Mouse (Mus musculus): ENCODE measurements at regions not wholly inside any gene's neighbourhood (a gene's known extent, or its start where the extent isn't known, plus 50 kb on each side); places are given as distances from the start of the nearest gene placed in this dataset.

GRCm38 (mm10) chr16:29837025-29837629, 227.1 kb upstream of the Hes1 start:
- DNase-seq (ENCODE audit: extremely low spot score), result peak; percentile 72

- peak; percentile 61 for DNase-seq (ENCODE audit: extremely low spot score)
Measured at GRCm38 (mm10) chr16:29837874-29838273, 226.3 kb upstream of the Hes1 start.

- peak; percentile 77 for DNase-seq (ENCODE audit: extremely low spot score)
Measured at GRCm38 (mm10) chr16:29838981-29839661, 225.1 kb upstream of the Hes1 start.

- no peak for DNase-seq (ENCODE audit: extremely low spot score)
Measured at GRCm38 (mm10) chr16:29839662-29840001, 224.6 kb upstream of the Hes1 start.

DNA sequence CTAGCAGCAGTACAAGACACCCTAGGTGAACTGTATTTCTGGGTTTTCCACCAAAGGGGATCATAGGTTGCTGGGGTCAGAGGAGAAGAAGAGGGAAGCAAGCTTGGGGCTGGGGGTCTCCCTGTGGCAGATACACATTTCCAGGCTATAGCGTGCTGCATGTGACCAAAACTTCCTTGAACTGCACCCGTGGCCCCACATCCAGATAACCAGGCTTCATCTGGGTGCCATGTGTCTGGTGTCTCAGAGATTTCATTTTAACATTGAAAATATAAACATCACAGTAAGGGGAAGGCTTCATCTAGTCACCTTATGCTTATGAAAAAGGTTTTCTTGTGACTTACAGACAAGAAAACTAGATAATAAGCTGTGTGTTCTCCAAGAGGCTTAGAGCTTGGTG, 223.8 kb upstream of the Hes1 start:
- no peak for DNase-seq (ENCODE audit: extremely low spot score)

- DNase-seq (ENCODE audit: extremely low spot score), result no peak
Measured at GRCm38 (mm10) chr16:29841132-29841531, 223.1 kb upstream of the Hes1 start.

DNA sequence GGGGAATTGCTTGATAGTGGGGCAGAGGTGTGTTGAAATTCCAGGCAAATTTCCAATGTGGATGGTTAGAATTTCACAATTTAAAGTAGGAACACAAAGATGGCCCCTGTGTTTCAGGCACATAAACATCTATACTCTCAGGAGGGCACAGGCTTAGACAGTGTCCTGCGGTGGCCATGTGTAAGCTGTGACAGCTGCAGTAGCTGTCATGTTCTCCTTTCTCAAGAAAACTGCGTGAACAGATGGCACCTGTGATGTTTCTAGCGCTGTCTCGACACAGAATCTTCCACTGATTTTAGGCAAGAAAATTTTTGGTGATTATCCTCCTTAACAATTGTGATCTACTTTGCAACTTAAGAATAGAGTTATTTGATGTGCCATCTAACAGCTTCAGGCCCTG, 222.1 kb upstream of the Hes1 start:
- no peak for DNase-seq (ENCODE audit: extremely low spot score)

DNA sequence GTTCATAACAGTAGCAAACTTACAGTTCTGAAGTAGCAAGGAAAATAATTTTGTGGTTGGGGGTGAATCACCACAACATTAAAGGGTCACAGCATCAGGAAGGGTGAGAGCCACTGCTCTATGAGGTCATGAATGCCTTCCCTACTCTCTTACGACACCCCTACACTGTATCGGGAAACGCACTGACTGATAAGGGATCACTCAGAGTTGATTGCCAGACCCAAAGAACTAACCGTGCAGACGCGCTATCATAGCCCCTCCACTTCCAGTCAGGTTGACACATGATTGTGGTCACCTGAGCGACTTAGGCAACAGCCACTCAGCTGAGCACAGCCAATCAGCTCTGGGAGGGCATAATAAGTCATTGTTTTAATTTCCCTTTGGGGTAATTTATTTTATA, 220.7 kb upstream of the Hes1 start:
- DNase-seq (ENCODE audit: extremely low spot score), result no peak

DNA sequence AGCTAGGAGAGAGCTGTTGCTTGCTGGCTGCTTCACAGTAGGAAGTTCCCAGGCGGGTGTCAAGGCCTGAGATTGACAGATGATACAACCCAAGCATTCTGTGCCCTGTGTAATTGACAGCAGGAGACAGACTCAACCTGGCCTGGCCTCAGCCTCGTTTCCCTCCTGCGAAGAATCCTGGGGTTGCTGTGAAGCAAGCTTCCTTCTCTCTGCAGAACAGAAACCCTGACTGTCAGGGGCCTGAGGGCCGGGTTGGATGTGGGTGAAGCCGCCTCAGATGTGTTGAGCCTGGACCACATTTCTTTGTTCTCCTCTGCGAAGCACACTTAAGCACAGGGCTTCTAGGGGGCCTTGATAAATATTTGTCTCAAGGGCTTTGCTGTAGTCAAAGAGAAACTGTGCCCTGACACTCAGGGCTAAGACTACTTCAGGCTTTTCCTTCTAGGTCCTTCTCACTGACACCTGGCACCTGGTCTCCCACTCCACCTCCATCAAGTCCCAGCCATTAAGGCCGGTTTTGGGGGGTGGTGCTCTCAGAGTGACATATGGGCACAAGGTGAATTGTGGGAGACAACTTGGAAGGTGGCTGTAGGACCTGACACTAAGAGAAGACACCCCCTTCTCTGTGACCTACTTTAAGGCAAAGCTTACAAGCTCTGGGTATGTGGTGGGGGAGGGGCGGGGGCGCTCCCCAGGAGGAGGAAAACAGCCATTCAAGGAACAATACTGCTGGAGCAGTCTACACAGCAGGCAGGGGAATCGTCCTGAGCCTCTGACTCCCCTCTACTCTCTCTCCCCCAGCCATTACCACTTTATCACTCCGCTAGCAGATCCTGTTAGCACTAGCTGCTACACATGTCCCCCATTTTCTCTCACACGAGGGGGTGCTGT, 219.2 kb upstream of the Hes1 start:
- no peak for DNase-seq (ENCODE audit: extremely low spot score)

DNA sequence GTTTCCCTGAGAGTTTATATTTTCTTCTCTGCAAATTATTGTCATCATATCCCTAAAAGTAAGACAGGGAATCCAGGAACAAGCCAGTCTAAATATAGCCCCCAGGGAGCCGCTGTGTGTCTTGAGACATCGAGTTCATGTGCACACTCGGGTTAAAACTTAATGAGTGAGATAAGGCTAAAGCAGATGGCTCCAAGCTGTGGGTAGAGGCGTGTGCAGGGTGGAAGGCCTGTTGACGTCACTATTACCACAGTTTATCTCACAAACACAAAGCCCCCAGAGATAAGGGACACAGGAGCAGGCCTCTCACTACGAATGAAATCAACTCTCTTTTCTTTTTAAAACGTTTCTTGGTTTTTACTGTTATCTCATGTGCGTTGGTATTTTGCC, 218.6 kb upstream of the Hes1 start:
- no peak for DNase-seq (ENCODE audit: extremely low spot score)

- DNase-seq (ENCODE audit: extremely low spot score), result no peak
Measured at GRCm38 (mm10) chr16:29847059-29847458, 217.1 kb upstream of the Hes1 start.

DNA sequence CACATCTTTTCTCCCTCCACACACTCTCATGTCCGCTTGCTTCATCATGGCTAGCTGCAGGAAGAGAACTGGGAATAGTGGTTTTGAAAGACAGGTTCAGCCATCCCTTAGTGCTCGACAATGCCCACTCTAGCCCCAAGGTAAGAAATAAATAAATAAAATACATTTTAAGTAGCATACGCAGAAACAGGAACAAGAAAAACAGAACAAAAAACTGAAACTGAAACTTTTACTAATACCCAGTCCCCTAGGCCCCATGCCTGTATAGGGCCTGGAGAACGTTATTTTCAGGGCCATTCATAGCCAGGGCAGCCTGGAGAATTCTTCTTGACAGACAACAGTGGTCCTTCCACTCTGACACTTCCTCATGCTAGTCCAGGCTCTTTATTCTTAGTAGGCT, 216.4 kb upstream of the Hes1 start:
- no peak for DNase-seq (ENCODE audit: extremely low spot score)

DNA sequence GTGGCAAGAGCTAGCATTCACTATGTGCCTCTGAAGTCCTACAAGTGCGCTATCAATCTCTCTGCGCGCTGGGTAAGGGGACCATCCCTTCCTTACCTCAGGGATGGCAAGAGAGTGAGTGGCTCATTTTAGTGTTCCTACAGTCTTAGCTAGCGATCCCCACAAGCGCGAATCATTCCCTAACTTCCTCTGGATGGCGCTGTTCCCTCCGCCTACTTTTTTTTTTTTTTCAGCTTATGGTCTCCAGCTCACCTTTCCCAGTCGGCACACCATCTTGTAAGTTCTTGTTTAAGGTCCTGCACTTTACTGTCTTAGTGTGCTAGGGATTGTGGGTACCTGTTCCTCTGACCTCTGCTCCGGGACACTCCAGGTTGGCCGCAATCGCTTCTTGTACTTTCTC, 215.7 kb upstream of the Hes1 start:
- no peak for DNase-seq (ENCODE audit: extremely low spot score)

DNA sequence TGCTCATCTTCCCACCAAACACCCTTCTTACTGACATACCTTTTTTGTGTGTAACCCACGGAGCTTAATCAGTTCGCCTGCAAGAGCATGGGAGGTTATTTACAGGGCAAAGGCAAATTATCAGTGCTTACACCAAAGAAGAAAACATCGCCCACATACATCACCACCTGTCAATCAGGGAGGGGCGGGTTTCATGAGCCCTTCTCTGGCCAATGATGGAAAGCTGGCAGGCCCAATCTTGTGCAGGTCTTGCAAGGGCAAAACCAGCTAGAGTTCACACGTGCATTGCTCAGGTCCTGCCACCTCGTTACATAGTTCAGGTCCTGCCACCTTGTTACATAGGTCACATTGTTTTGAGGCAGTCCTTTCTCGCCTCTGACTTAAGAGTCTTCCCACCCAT, 214.7 kb upstream of the Hes1 start:
- no peak for DNase-seq (ENCODE audit: extremely low spot score)

DNA sequence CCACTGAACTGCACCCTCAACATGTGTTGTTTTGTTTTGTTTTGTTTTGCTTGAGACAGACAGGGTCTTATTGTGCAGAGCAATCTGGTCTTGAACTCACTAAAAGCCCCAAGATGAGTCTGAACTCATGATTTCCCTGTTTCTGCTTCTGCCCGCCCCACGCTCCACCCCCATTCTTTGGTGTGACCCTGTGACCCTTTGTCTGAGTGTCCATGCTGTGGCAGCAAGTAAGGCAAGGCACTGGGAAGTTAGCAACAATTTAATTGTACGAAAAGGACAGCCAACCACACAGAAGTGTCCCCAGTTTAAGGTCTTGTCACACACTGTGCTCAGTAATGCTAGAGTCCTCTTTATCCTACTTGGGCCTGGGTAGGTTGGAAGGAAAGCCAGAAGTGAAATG, 213.6 kb upstream of the Hes1 start:
- DNase-seq (ENCODE audit: extremely low spot score), result peak; percentile 66

DNA sequence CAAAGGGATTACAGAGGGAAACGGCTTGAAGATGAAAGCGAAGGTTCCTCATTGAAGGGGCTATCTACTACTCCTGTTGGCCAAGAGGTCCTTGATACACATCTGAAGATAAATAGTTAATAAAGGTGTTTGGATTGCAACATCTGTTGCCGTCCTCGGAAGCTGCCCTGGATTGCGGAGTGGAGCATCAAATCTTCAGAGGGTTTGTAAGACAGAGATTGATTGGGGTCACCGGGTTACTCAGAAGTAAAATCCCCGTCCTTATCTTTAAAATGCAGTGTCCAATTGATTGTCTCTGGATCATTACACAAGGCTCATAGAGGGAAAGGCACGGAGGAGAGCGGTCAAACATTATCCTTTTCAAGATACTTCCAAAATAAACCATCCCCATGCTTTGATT, 212.4 kb upstream of the Hes1 start:
- peak; percentile 51 for DNase-seq (ENCODE audit: extremely low spot score)

GRCm38 (mm10) chr16:29854805-29855565, 209.2 kb upstream of the Hes1 start:
- no peak for DNase-seq (ENCODE audit: extremely low spot score)

GRCm38 (mm10) chr16:29856545-29856944, 207.6 kb upstream of the Hes1 start:
- no peak for DNase-seq (ENCODE audit: extremely low spot score)

DNA sequence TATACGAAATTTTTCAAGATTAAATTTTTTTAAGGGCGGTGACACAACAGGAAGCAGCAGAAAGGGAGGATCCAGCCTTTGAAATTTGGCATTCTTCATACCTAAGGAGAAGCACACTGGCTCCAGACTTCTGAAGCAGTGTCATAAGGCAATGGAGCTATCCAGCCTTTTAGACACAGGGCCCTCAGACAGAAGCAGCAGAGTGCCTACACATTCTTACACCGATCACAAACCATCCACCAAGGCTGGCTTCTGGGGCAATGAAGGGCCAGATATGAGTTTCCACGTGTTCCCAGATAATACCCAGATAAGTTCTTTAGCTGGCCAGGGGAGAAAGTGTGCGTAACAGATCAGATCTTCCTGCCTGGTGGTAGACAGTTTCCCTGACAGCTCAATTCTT, 205.5 kb upstream of the Hes1 start:
- no peak for DNase-seq (ENCODE audit: extremely low spot score)

GRCm38 (mm10) chr16:29860306-29860705, 203.9 kb upstream of the Hes1 start:
- no peak for DNase-seq (ENCODE audit: extremely low spot score)

- no peak for DNase-seq (ENCODE audit: extremely low spot score)
Measured at GRCm38 (mm10) chr16:29861056-29861455, 203.1 kb upstream of the Hes1 start.

GRCm38 (mm10) chr16:29865075-29865740, 199.0 kb upstream of the Hes1 start:
- no peak for DNase-seq (ENCODE audit: extremely low spot score)

Measured in embryo, embryonic 9.5 days (tissue).